Mouse (Mus musculus): Measurements from ENCODE around the gene Map2k4.

- TF ChIP-seq CTCF (IDR thresholded peaks at IDR 0.05; ENCODE audit: low read depth) (no peak), EP300 (IDR thresholded peaks at IDR 0.05; ENCODE audit: low read depth) (no peak)
Measured at GRCm38 (mm10) chr11:65743866-65744265, 44.2 kb downstream of the Map2k4 start.
